Mouse (Mus musculus) kidney, embryonic 14.5 days (tissue): ENCODE results near the gene Nid1. TPM values are rescaled to one million over a fixed set of nuclear protein-coding genes. Genes with fewer than 3 reads are reported as not detected.
"Not testable (repeated sequence)": the region's sequence is repeated elsewhere in the genome, so short reads cannot be mapped to it uniquely, and the experiment has no call there.

Experiments
- ATAC-seq: fragments of 200-750 bp; cut with Nextera tagmentation; 2 replicates; pipeline ENCODE4 v1.8.0; 2017; ENCODE audit warnings: moderate number of reproducible peaks, mild to moderate bottlenecking, moderate TSS enrichment, moderate library complexity; ENCODE audit not compliant: low FRiP score, low TSS enrichment
- H3K27ac ChIP-seq: fragments of 300-500 bp; sonication (generic); 2 replicates; pipeline ENCODE4 v1.5.1; 2014; ENCODE audit warnings: low read depth, mild to moderate bottlenecking, low read length, moderate library complexity, mixed read lengths
- H3K27me3 ChIP-seq: fragments of 300-500 bp; sonication (generic); 2 replicates; pipeline ENCODE4 v1.6.1; 2014; ENCODE audit warnings: mild to moderate bottlenecking, low read length; ENCODE audit not compliant: control insufficient read depth, insufficient read depth
- H3K36me3 ChIP-seq: fragments of 300-500 bp; sonication (generic); 2 replicates; pipeline ENCODE4 v1.6.1; 2014; ENCODE audit warnings: low read length, mixed read lengths; ENCODE audit not compliant: control insufficient read depth, insufficient read depth
- H3K4me1 ChIP-seq: fragments of 300-500 bp; sonication (generic); 2 replicates; pipeline ENCODE4 v1.6.1; 2014; ENCODE audit warnings: low read length, mixed read lengths; ENCODE audit not compliant: control insufficient read depth, insufficient read depth
- H3K4me2 ChIP-seq: fragments of 300-500 bp; sonication (generic); replicated peaks from 2 replicates; pipeline ENCODE4 v1.6.1; 2014; ENCODE audit warnings: low read depth, mild to moderate bottlenecking, low read length
- H3K4me3 ChIP-seq: fragments of 300-500 bp; sonication (generic); 2 replicates; pipeline ENCODE4 v1.5.1; 2014; ENCODE audit warnings: mild to moderate bottlenecking, low read length
- H3K9ac ChIP-seq: fragments of 300-500 bp; sonication (generic); 2 replicates; pipeline ENCODE4 v1.6.1; 2014; ENCODE audit warnings: low read depth, mild to moderate bottlenecking, low read length, moderate library complexity
- H3K9me3 ChIP-seq: fragments of 300-500 bp; sonication (generic); 2 replicates; pipeline ENCODE4 v1.6.1; 2016; ENCODE audit warnings: low read length; ENCODE audit not compliant: control insufficient read depth
- WGBS: fragments of 180-500 bp; shearing (Covaris S2); extraction: QIAGEN DNeasy Blood & Tissue Kit; methylation state at CpG from one replicate; pipeline ENCODE4 v1.1.7; 2014; 5-methylcytosine and 5-hydroxymethylcytosine counted together
- polyA plus RNA-seq: library from polyadenylated mRNA; unstranded; fragments of >200 nt; fragmentation: Nextera tagmentation; extraction: Ambion mirVana; gene quantifications from 2 replicates; pipeline ENCODE4 v1.2.1, GENCODE M21; 2014

Gene Nid1
- polyA plus RNA-seq, 1 experiment from 2014 or later = 96.1 TPM

- no peaks in the 10 kb centered on the region for H3K27me3 ChIP-seq
- no peaks in the 10 kb centered on the region for H3K4me1 ChIP-seq
- H3K9me3 ChIP-seq = no peaks in the 10 kb centered on the region
- no peak overlapping the region for H3K4me2 ChIP-seq
- no peak overlapping the region for H3K27ac ChIP-seq
- ATAC-seq = no peak
- H3K36me3 ChIP-seq = no peaks in the 10 kb centered on the region
- no peak overlapping the region for H3K9ac ChIP-seq
- no peak overlapping the region for H3K4me3 ChIP-seq
- WGBS = 75% methylated on average over 3 of the region's 3 CpGs
Measured at GRCm38 (mm10) chr13:13414206-13414605, 23.1 kb upstream of the Nid1 start.

- H3K27ac ChIP-seq, H3K9me3 ChIP-seq, H3K27me3 ChIP-seq, H3K4me2 ChIP-seq, H3K4me3 ChIP-seq, H3K36me3 ChIP-seq, H3K9ac ChIP-seq, H3K4me1 ChIP-seq: not testable (repeated sequence)
- ATAC-seq = peak; percentile 68
- 44% methylated on average over 22 of the region's 23 CpGs for WGBS
Measured at GRCm38 (mm10) chr13:13415120-13416006, 22.0 kb upstream of the Nid1 start.

GRCm38 (mm10) chr13:13416007-13416337, 21.4 kb upstream of the Nid1 start:
- H3K9me3 ChIP-seq, H3K4me1 ChIP-seq, H3K4me2 ChIP-seq, H3K36me3 ChIP-seq, H3K27ac ChIP-seq, H3K27me3 ChIP-seq, H3K9ac ChIP-seq, H3K4me3 ChIP-seq: not testable (repeated sequence)
- ATAC-seq = peak; percentile 46
- WGBS = 80% methylated on average over 2 of the region's 4 CpGs

GRCm38 (mm10) chr13:13418859-13419258, 18.5 kb upstream of the Nid1 start:
- not testable (repeated sequence) for H3K4me1 ChIP-seq, H3K4me3 ChIP-seq, H3K36me3 ChIP-seq, ATAC-seq, H3K9ac ChIP-seq, H3K9me3 ChIP-seq, H3K27me3 ChIP-seq, H3K27ac ChIP-seq, H3K4me2 ChIP-seq
- WGBS = 90% methylated on average over 6 of the region's 12 CpGs

- H3K4me2 ChIP-seq, H3K4me3 ChIP-seq, ATAC-seq, H3K27me3 ChIP-seq, H3K4me1 ChIP-seq, H3K27ac ChIP-seq, H3K9me3 ChIP-seq, H3K36me3 ChIP-seq, H3K9ac ChIP-seq: not testable (repeated sequence)
- WGBS = 75% methylated on average over 1 of the region's 5 CpGs
Measured at GRCm38 (mm10) chr13:13423301-13423700, 14.1 kb upstream of the Nid1 start.

GRCm38 (mm10) chr13:13436161-13436560, 1.2 kb upstream of the Nid1 start:
- not testable (repeated sequence) for H3K4me2 ChIP-seq, H3K36me3 ChIP-seq, H3K4me1 ChIP-seq, H3K9ac ChIP-seq, H3K4me3 ChIP-seq, H3K27me3 ChIP-seq, H3K27ac ChIP-seq, H3K9me3 ChIP-seq, ATAC-seq
- 82% methylated on average over 5 of the region's 7 CpGs for WGBS

GRCm38 (mm10) chr13:13438112-13438953, 982 bp downstream of the Nid1 start:
- not testable (repeated sequence) for H3K27ac ChIP-seq, H3K4me1 ChIP-seq, H3K9me3 ChIP-seq, H3K36me3 ChIP-seq, H3K9ac ChIP-seq, H3K27me3 ChIP-seq
- Histone ChIP-seq H3K4me2 (peak overlapping the region; percentile 26; the same call in 1 of the 2 replicates), H3K4me3 (peak overlapping the region; percentile 19; the same call in 1 of the 2 replicates)
- ATAC-seq = peak; percentile 65
- WGBS = 4% methylated on average over 12 of the region's 28 CpGs

- H3K4me3 ChIP-seq, H3K9me3 ChIP-seq, H3K4me1 ChIP-seq, H3K27me3 ChIP-seq, H3K27ac ChIP-seq, H3K9ac ChIP-seq, H3K36me3 ChIP-seq, H3K4me2 ChIP-seq: not testable (repeated sequence)
- ATAC-seq = 0 out of 2 replicates have a peak, but pooled peaks have one; percentile 25
- WGBS = 91% methylated on average over 5 of the region's 5 CpGs
Measured at GRCm38 (mm10) chr13:13445601-13446000, 8.2 kb downstream of the Nid1 start.
